In genomic region chr4:132653799-132654198, GRCm38 (mm10) we compare ENCODE assay signal across 18 mouse cellular contexts.
"Had no signal": no experiment of that assay in that cellular context is flagged by ENCODE, and none has a peak within 500 bp of the region (broad histone marks: within the 10 kb centered on the region; RNA-seq: fewer than 3 reads in every experiment).

No protein-coding gene starts in this region.

- H3K4me1 ChIP-seq: limb, embryonic 10.5 days had no signal

- H3K27ac ChIP-seq: layer of hippocampus, adult 2 months; limb, embryonic 10.5 days; limb, embryonic 13.5 days; liver, embryonic 12.5 days; liver, embryonic 15.5 days had no signal

- H3K4me2 ChIP-seq: limb, embryonic 13.5 days; liver, embryonic 12.5 days; liver, embryonic 15.5 days; midbrain, embryonic 11.5 days had no signal

- H3K27me3 ChIP-seq: limb, embryonic 13.5 days; liver, embryonic 12.5 days; liver, embryonic 15.5 days had no signal

- DNase-seq: kidney, adult 18-20 months; kidney, adult 9 months; kidney, postnatal 14 days; kidney, postnatal 4 days; layer of hippocampus, adult 9-11 months; liver; lung, adult 18-20 months; lung, postnatal 14 days; midbrain, embryonic 14.5 days; thymus, adult 2 months; thymus, postnatal 14 days; thymus, postnatal 4 days had no signal

- H3K9ac ChIP-seq: limb, embryonic 13.5 days; liver, embryonic 12.5 days; liver, embryonic 15.5 days had no signal

- H3K9me3 ChIP-seq: limb, embryonic 10.5 days; limb, embryonic 13.5 days; liver, embryonic 12.5 days; liver, embryonic 15.5 days had no signal

- H3K4me3 ChIP-seq: layer of hippocampus, adult 2 months; limb, embryonic 10.5 days; limb, embryonic 13.5 days; liver, embryonic 12.5 days; liver, embryonic 15.5 days had no signal

- ATAC-seq: liver, embryonic 12.5 days had no signal
